Mouse (Mus musculus) cortical plate, adult 2 months (tissue): Measurements from ENCODE around the gene Prl2a1.

Experiments used
- CTCF ChIP-seq: fragments of 200-500 bp; IDR thresholded peaks from 2 replicates; pipeline ENCODE4 v1.5.1; 2011; ENCODE audit warnings: mild to moderate bottlenecking, control low read depth, low read length; ENCODE audit not compliant: insufficient read depth; ENCODE audit errors: extremely low read depth
- POLR2A ChIP-seq: fragments of 200-500 bp; IDR thresholded peaks from 2 replicates; pipeline ENCODE4 v1.6.1; 2011; ENCODE audit warnings: mild to moderate bottlenecking, low read length, control low read depth; ENCODE audit not compliant: insufficient read depth; ENCODE audit errors: extremely low read depth

- no peak for TF ChIP-seq POLR2A
- TF ChIP-seq CTCF, result no peak
Observed at GRCm38 (mm10) chr13:27799303-27799702, 2.2 kb upstream of the Prl2a1 start.
